Mouse (Mus musculus) gastrocnemius, adult 2 months (tissue): ENCODE measurements at regions not wholly inside any gene's neighbourhood (a gene's known extent, or its start where the extent isn't known, plus 50 kb on each side); places are given as distances from the start of the nearest gene placed in this dataset.

Source experiments
- DNase-seq: peaks from one replicate; pipeline ENCODE4 v3.0.0; 2022
- H3K27ac ChIP-seq: fragments of 200-600 bp; 2 replicates; pipeline ENCODE4 v1.8.1; 2022; ENCODE audit warnings: mild to moderate bottlenecking
- H3K4me3 ChIP-seq: fragments of 200-600 bp; 2 replicates; pipeline ENCODE4 v1.8.1; 2022; ENCODE audit warnings: mild to moderate bottlenecking, moderate library complexity
- CTCF ChIP-seq: fragments of 200-600 bp; IDR thresholded peaks from 2 replicates; pipeline ENCODE4 v1.8.1; 2022; ENCODE audit warnings: antibody characterized with exemption, mild to moderate bottlenecking, moderate library complexity
- intact Hi-C: fragments of 180-260 bp; cut with DNase I; formaldehyde crosslinking; loops from one replicate; pipeline ENCODE4 v1.15.1; 2025

DNA sequence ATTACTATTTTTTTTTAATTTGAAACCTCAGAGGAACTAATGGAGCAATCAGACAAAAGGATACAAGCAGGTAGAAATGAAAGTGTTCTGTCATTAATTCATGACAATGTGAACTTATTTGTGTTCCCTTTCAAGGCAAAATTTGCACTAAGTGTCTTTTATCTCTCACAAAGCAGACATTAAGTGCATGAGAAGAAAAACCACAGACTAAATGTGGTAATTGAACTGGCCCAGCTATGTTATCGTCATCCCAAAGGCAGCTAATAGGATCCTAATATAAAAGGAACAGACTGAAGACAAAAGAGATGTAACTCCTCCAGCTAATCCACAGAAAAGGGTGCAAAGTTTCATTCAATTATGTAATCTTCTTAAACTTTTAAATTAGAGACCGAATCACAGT, 487.0 kb downstream of the Wdr20rt start:
- TF ChIP-seq CTCF = no peak
- DNase-seq = no peak
- H3K27ac ChIP-seq = no peak overlapping the region
- no peak overlapping the region for H3K4me3 ChIP-seq
- intact Hi-C loops = no loop called here
